Mouse (Mus musculus) adrenal gland, postnatal 14 days (tissue): ENCODE data around the gene Olfr705. TPM values are rescaled to one million over a fixed set of nuclear protein-coding genes. Genes with fewer than 3 reads are reported as not detected.
"Not testable (repeated sequence)": the region's sequence is repeated elsewhere in the genome, so short reads cannot be mapped to it uniquely, and the experiment has no call there.

Source experiments
- DNase-seq: peaks from one replicate; pipeline ENCODE4 v3.0.0; 2021; ENCODE audit warnings: mixed read lengths
- long read RNA-seq, 2 experiments: library from polyadenylated mRNA; stranded (forward); transcript quantifications; one replicate each; pipeline ENCODE4 v2.0.0; 2021
- total RNA-seq: library from RNA; stranded (reverse); gene quantifications from 2 replicates; pipeline ENCODE4 v1.2.3, GENCODE M21; 2021

Gene Olfr705
- not detected in 2 replicates for total RNA-seq
- long read RNA-seq, experiment 1 = 0 reads
- long read RNA-seq, experiment 2 = 0 reads

DNA sequence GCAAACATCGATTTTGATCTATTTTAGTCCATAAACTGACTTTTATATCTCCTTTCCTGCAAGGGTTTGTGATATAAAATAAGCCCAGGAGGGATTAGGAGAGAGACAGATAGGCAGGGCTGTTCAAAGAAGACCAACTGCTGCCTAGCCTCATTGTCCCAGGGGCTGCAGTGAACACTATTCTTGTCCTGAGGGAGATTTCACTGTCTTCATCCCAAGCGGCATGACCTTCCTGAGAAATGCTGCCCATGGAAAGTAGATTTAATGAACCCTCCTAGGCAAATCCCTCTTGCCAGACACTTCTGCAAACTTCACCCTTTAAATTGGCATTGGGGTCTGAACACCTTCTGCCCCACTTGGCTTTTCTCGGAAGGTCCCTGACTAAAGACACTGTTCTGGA is at the start of gene Olfr705:
Gene Olfr705 (minus strand): TSS at position 101 of the 400 bp plus-strand sequence.
- DNase-seq = no peak

DNA sequence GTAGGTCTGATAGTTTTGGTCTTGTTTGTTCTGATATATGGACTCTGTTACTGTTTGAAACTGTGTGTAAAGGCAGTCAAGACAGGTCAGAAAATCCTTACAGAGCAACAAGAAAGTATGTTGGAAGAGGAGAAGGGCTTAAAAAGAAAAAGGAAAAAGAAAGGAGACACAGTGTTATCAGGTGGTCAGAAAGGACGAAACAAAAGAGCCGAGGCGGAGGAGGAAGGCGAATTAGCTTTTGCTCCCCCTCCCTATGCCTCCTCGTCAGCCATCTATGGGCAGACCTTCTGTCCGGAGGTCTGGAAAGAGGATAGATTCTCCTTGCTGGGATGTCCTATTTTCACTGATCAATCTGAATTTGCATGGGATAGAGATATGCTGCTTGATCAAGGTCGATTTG is 44.3 kb upstream of the Olfr705 start:
- not testable (repeated sequence) for DNase-seq

- DNase-seq = no peak
These were observed 31.0 kb upstream of the Olfr705 start, which contains the start of gene Olfr1532-ps1 for GRCm38 (mm10) chr7:106907676-106908075. TSS of gene Olfr1532-ps1 (plus strand) at chr7:106908001.

- not testable (repeated sequence) for DNase-seq
These were observed 24.4 kb upstream of the Olfr705 start, which contains the start of gene Olfr707 for GRCm38 (mm10) chr7:106901141-106901540. TSS of gene Olfr707 (minus strand) at chr7:106901241.

DNA sequence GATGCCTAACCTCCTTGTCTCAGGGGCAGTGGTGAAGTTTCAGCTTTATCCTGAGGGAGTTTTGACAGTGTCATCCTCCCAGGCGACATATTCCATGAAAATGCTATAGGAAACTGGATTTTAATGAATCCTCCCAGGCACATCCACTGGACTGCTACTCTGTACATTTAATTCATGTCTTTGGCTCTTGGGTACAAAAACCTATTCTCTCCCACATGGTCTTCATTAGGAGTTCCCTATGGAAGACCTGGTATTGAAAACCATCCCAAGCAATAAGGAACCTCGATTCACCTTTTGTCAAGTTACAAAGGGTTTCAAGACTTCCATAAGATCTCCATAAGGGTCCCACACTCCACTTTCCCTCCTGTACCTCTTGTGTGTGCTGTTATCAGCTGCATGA is 11.4 kb upstream of the Olfr705 start, which contains the start of gene Olfr706:
Gene Olfr706 (minus strand): TSS at position 101 of the 400 bp plus-strand sequence.
- no peak for DNase-seq

DNA sequence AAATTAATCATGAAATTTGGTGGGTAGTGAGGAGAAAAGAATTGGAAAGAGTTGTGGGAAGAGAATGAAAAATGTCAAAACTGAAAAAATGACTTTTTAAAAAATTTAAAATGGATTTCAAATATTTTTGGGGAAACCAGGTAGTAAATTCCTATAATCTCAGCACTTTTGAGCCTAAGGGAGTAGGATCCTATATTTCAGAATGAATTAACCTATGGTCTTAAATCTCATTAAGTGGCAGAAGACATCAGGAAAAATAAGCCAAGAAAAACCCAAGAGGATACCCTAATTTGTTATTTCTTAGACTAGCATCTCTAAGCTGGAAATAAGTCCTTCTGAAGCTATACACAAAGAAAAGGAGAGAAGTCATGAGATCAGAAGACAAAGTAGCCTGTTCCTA is 13.8 kb downstream of the Olfr705 start, which contains the start of gene Olfr704:
Gene Olfr704 (plus strand): TSS at position 301 of the 400 bp plus-strand sequence.
- no peak for DNase-seq

- no peak for DNase-seq
These were observed 33.6 kb downstream of the Olfr705 start, which contains the start of gene Olfr703 for GRCm38 (mm10) chr7:106843060-106843459. TSS of gene Olfr703 (plus strand) at chr7:106843360.

DNA sequence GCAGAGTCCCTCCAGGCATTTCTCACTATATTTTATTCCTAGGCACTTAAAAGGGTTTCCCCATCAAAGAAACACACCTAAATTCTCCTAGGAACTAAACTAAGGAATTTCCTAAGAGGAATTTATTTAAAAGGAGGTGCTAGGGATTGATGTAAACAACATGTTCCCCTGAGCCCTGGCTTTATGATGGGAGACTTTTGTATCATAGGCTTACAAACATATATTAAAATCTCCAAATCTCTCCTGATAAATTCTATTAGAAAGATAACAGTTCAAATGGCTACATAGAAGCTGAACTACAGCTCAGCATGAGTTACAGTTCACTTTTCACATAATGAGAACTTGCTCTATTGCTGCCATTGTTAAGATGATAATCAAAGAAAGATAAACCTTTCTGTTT is 42.9 kb downstream of the Olfr705 start, which contains the start of gene Olfr702:
Gene Olfr702 (minus strand): TSS at position 101 of the 400 bp plus-strand sequence.
- no peak for DNase-seq

Other genes starting within 250 kb of the Olfr705 start
- gene Olfr693, start 196.3 kb downstream of the Olfr705 start, total RNA-seq = not detected in 2 replicates
- gene Olfr694, start 185.1 kb downstream of the Olfr705 start, total RNA-seq = not detected in 2 replicates
- gene Olfr695, start 160.5 kb downstream of the Olfr705 start, total RNA-seq = not detected in 2 replicates
- gene Olfr697, start 134.4 kb downstream of the Olfr705 start, total RNA-seq = not detected in 2 replicates
- gene Olfr698, start 121.5 kb downstream of the Olfr705 start, total RNA-seq = not detected in 2 replicates
- gene Olfr699, start 83.7 kb downstream of the Olfr705 start, total RNA-seq = not detected in 2 replicates
- not detected in 2 replicates for gene Olfr700, start 68.1 kb downstream of the Olfr705 start, total RNA-seq
- not detected in 2 replicates for gene Olfr701, start 62.8 kb downstream of the Olfr705 start, total RNA-seq
- not detected in 2 replicates for gene Olfr702, start 43.0 kb downstream of the Olfr705 start, total RNA-seq
- not detected in 2 replicates for gene Olfr703, start 33.5 kb downstream of the Olfr705 start, total RNA-seq
- gene Olfr704, start 13.7 kb downstream of the Olfr705 start, total RNA-seq = not detected in 2 replicates
- gene Olfr706, start 11.3 kb upstream of the Olfr705 start, total RNA-seq = not detected in 2 replicates
- gene Olfr707, start 24.4 kb upstream of the Olfr705 start, total RNA-seq = not detected in 2 replicates
- gene Olfr1532-ps1, start 31.1 kb upstream of the Olfr705 start, total RNA-seq = not detected in 2 replicates
- gene Olfr709-ps1, start 55.3 kb upstream of the Olfr705 start, total RNA-seq = 0.11 TPM in 2 replicates
- not detected in 2 replicates for gene Olfr710, start 71.4 kb upstream of the Olfr705 start, total RNA-seq
- gene Olfr6, start 87.0 kb upstream of the Olfr705 start, total RNA-seq = 0.26 TPM in 1 of 2 replicates, not detected in the other
- not detected in 2 replicates for gene Olfr711, start 98.6 kb upstream of the Olfr705 start, total RNA-seq
- not detected in 2 replicates for gene Olfr2, start 129.2 kb upstream of the Olfr705 start, total RNA-seq
- not detected in 2 replicates for gene Olfr713, start 154.3 kb upstream of the Olfr705 start, total RNA-seq
- gene Olfr714, start 194.1 kb upstream of the Olfr705 start, total RNA-seq = not detected in 2 replicates
- gene Olfr17, start 216.3 kb upstream of the Olfr705 start, total RNA-seq = not detected in 2 replicates
- gene Olfr715b, start 233.5 kb upstream of the Olfr705 start, total RNA-seq = not detected in 2 replicates